Mouse (Mus musculus) stomach, postnatal 0 days (tissue): ENCODE measurements around the gene Arid1b. TPM values are rescaled to one million over a fixed set of nuclear protein-coding genes. Genes with fewer than 3 reads are reported as not detected.

Source experiments
- ATAC-seq: fragments of 200-750 bp; cut with Nextera tagmentation; 2 replicates; pipeline ENCODE4 v1.8.0; 2017; ENCODE audit not compliant: low FRiP score, low TSS enrichment
- DNase-seq: peaks from one replicate; pipeline ENCODE4 v3.0.0-alpha.2; 2016; ENCODE audit warnings: low spot score
- H3K27ac ChIP-seq: fragments of 300-500 bp; sonication (generic); replicated peaks from 2 replicates; pipeline ENCODE4 v1.5.1; 2014; ENCODE audit warnings: mild to moderate bottlenecking, control low read depth
- H3K27me3 ChIP-seq: fragments of 300-500 bp; sonication (generic); 2 replicates; pipeline ENCODE4 v1.6.1; 2014; ENCODE audit warnings: low read length; ENCODE audit not compliant: control insufficient read depth, insufficient read depth
- H3K36me3 ChIP-seq: fragments of 300-500 bp; sonication (generic); 2 replicates; pipeline ENCODE4 v1.6.1; 2014; ENCODE audit warnings: low read length, mixed read lengths; ENCODE audit not compliant: control insufficient read depth, insufficient read depth
- H3K4me1 ChIP-seq: fragments of 300-500 bp; sonication (generic); replicated peaks from 2 replicates; pipeline ENCODE4 v1.6.1; 2014; ENCODE audit warnings: antibody characterized with exemption; ENCODE audit not compliant: control insufficient read depth, insufficient read depth
- H3K4me2 ChIP-seq: fragments of 300-500 bp; sonication (generic); replicated peaks from 2 replicates; pipeline ENCODE4 v1.6.1; 2014; ENCODE audit warnings: low read depth, mild to moderate bottlenecking, control low read depth, moderate library complexity
- H3K4me3 ChIP-seq: fragments of 300-500 bp; sonication (generic); 2 replicates; pipeline ENCODE4 v1.5.1; 2014; ENCODE audit warnings: low read depth, low read length, control low read depth
- H3K9ac ChIP-seq: fragments of 300-500 bp; sonication (generic); 2 replicates; pipeline ENCODE4 v1.6.1; 2014; ENCODE audit warnings: mild to moderate bottlenecking, low read length, control low read depth, mixed read lengths
- H3K9me3 ChIP-seq: fragments of 300-500 bp; sonication (generic); 2 replicates; pipeline ENCODE4 v1.6.1; 2016; ENCODE audit warnings: low read length; ENCODE audit not compliant: control insufficient read depth
- CTCF ChIP-seq: IDR thresholded peaks from 2 replicates; pipeline ENCODE4 v1.5.1; 2016; ENCODE audit warnings: antibody characterized with exemption, low read depth, mild to moderate bottlenecking, moderate library complexity
- EP300 ChIP-seq: optimal IDR thresholded peaks from 2 replicates; pipeline ENCODE3; 2016; ENCODE audit warnings: antibody characterized with exemption
- WGBS: fragments of 180-500 bp; shearing (Covaris S2); extraction: QIAGEN DNeasy Blood & Tissue Kit; methylation state at CpG from one replicate; pipeline ENCODE4 v1.1.7; 2014; 5-methylcytosine and 5-hydroxymethylcytosine counted together
- polyA plus RNA-seq: library from polyadenylated mRNA; unstranded; fragments of >200 nt; fragmentation: Nextera tagmentation; extraction: Ambion mirVana; gene quantifications from 2 replicates; pipeline ENCODE4 v1.2.1, GENCODE M21; 2015

Arid1b gene
- polyA plus RNA-seq, 1 experiment from 2014 or later = 5.6 TPM

- Histone ChIP-seq H3K4me1 (peaks cover 2% of the 10 kb centered on the region), H3K36me3 (no peaks in the 10 kb centered on the region), H3K27ac (no peak overlapping the region), H3K4me2 (no peak overlapping the region), H3K27me3 (no peaks in the 10 kb centered on the region), H3K9ac (no peak overlapping the region), H3K4me3 (no peak overlapping the region), H3K9me3 (no peaks in the 10 kb centered on the region)
- WGBS = 85% methylated on average over 4 of the region's 4 CpGs
- ATAC-seq (no peak), DNase-seq (no peak)
- TF ChIP-seq CTCF (no peak), EP300 (no peak)
Observed at GRCm38 (mm10) chr17:5130116-5130515, 136.0 kb downstream of the Arid1b start.

GRCm38 (mm10) chr17:5131706-5132105 is 137.6 kb downstream of the Arid1b start:
- ATAC-seq (no peak), DNase-seq (no peak)
- Histone ChIP-seq H3K4me1 (peaks cover 2% of the 10 kb centered on the region; the same call in 1 of the 2 replicates), H3K27me3 (no peaks in the 10 kb centered on the region), H3K9me3 (no peaks in the 10 kb centered on the region), H3K4me2 (no peak overlapping the region), H3K9ac (no peak overlapping the region), H3K4me3 (no peak overlapping the region), H3K36me3 (no peaks in the 10 kb centered on the region), H3K27ac (no peak overlapping the region)
- TF ChIP-seq CTCF = no peak
- no peak for TF ChIP-seq EP300
- WGBS = 77% methylated on average over 6 of the region's 6 CpGs

GRCm38 (mm10) chr17:5132296-5132986 is 138.3 kb downstream of the Arid1b start:
- TF ChIP-seq EP300 = no peak
- TF ChIP-seq CTCF = no peak
- no peak overlapping the region for H3K9ac ChIP-seq
- 78% methylated on average over 14 of the region's 14 CpGs for WGBS
- no peaks in the 10 kb centered on the region for H3K36me3 ChIP-seq
- peaks cover 2% of the 10 kb centered on the region; the same call in 1 of the 2 replicates for H3K4me1 ChIP-seq
- no peak overlapping the region for H3K27ac ChIP-seq
- DNase-seq = no peak
- no peak overlapping the region for H3K4me3 ChIP-seq
- no peaks in the 10 kb centered on the region for H3K27me3 ChIP-seq
- H3K9me3 ChIP-seq = no peaks in the 10 kb centered on the region
- no peak overlapping the region for H3K4me2 ChIP-seq
- peak; percentile 63; the same call in 1 of the 2 replicates for ATAC-seq

GRCm38 (mm10) chr17:5132987-5133355 is 138.8 kb downstream of the Arid1b start:
- Histone ChIP-seq H3K36me3 (no peaks in the 10 kb centered on the region), H3K4me1 (peaks cover 4% of the 10 kb centered on the region), H3K4me3 (no peak overlapping the region), H3K9ac (no peak overlapping the region), H3K27ac (no peak overlapping the region), H3K9me3 (no peaks in the 10 kb centered on the region), H3K4me2 (no peak overlapping the region), H3K27me3 (no peaks in the 10 kb centered on the region)
- 79% methylated on average over 7 of the region's 7 CpGs for WGBS
- TF ChIP-seq CTCF = no peak
- no peak for TF ChIP-seq EP300
- DNase-seq (no peak), ATAC-seq (no peak)

- Histone ChIP-seq H3K36me3 (no peaks in the 10 kb centered on the region), H3K4me3 (no peak overlapping the region), H3K27me3 (no peaks in the 10 kb centered on the region), H3K9ac (no peak overlapping the region), H3K4me1 (peaks cover 5% of the 10 kb centered on the region), H3K4me2 (no peak overlapping the region), H3K27ac (no peak overlapping the region), H3K9me3 (no peaks in the 10 kb centered on the region)
- DNase-seq = no peak
- TF ChIP-seq CTCF (no peak), EP300 (no peak)
- ATAC-seq = no peak
- WGBS = 72% methylated on average over 8 of the region's 8 CpGs
Observed at GRCm38 (mm10) chr17:5133831-5134230, 139.7 kb downstream of the Arid1b start.

- no peak overlapping the region for H3K4me2 ChIP-seq
- no peak overlapping the region for H3K4me3 ChIP-seq
- 70% methylated on average over 8 of the region's 8 CpGs for WGBS
- no peak overlapping the region for H3K9ac ChIP-seq
- H3K9me3 ChIP-seq = no peaks in the 10 kb centered on the region
- H3K36me3 ChIP-seq = no peaks in the 10 kb centered on the region
- DNase-seq (no peak), ATAC-seq (no peak)
- no peaks in the 10 kb centered on the region for H3K27me3 ChIP-seq
- TF ChIP-seq CTCF = no peak
- no peak for TF ChIP-seq EP300
- H3K4me1 ChIP-seq = peaks cover 6% of the 10 kb centered on the region
- no peak overlapping the region for H3K27ac ChIP-seq
Observed at GRCm38 (mm10) chr17:5134271-5134670, 140.1 kb downstream of the Arid1b start.
